Mouse (Mus musculus) C2C12 (cell line): ENCODE data around the gene Ifi211.

Experiments used
- CTCF ChIP-seq: IDR thresholded peaks from one replicate; pipeline ENCODE4 v1.5.1; 2011; ENCODE audit not compliant: control insufficient read depth, insufficient read depth, insufficient read length
- USF1 ChIP-seq: IDR thresholded peaks from one replicate; pipeline ENCODE4 v1.6.1; 2011; ENCODE audit warnings: low read depth, mild to moderate bottlenecking, control low read depth, moderate library complexity

DNA sequence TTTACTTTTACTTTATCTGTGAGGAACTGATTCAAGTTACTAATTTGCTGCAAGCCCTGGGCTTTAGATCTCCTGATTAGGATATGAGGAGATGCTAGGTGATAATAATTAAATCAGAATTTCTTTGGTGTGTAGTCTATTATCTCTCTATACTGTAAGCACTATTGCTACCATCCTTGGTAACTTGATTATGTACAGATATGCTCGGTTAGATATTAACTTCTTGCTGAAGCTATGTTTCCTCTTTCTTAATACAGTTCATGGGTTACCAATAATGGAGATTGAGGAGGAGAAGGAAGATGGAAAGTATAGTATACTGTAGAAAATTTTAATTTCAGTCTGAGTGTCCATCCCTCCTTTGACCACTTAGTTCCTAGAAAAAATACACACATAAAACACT, 40.7 kb upstream of the Ifi211 start:
- TF ChIP-seq USF1 (no peak), CTCF (no peak)
